Mouse (Mus musculus): ENCODE measurements around the gene Spem2.
"Not testable (repeated sequence)": the region's sequence is repeated elsewhere in the genome, so short reads cannot be mapped to it uniquely, and the experiment has no call there.

Gene Spem2

GRCm38 (mm10) chr11:69818365-69818764 is at the start of gene Spem2:
Gene Spem2 (minus strand): TSS chr11:69818465.
- no peak for DNase-seq (ENCODE audit: low spot score in 2 of 2)

GRCm38 (mm10) chr11:69867335-69867734 is 49.1 kb upstream of the Spem2 start:
- DNase-seq (ENCODE audit: low spot score in 2 of 2): no peak

GRCm38 (mm10) chr11:69865561-69865960 is 47.3 kb upstream of the Spem2 start:
- no peak for DNase-seq (ENCODE audit: low spot score in 2 of 2)

GRCm38 (mm10) chr11:69864138-69864860 is 46.0 kb upstream of the Spem2 start:
- DNase-seq (ENCODE audit: low spot score in 2 of 2): no peak

GRCm38 (mm10) chr11:69863729-69864128 is 45.5 kb upstream of the Spem2 start:
- not testable (repeated sequence) for DNase-seq (ENCODE audit: low spot score in 2 of 2)

- peak in 1 of 2 experiments; percentile 68 for DNase-seq (ENCODE audit: low spot score in 2 of 2)
Measured at GRCm38 (mm10) chr11:69858113-69858998, 40.1 kb upstream of the Spem2 start, which contains the start of gene Tnk1. Gene Tnk1 (minus strand): TSS chr11:69858730.

- no peak for DNase-seq (ENCODE audit: low spot score in 2 of 2)
Measured at GRCm38 (mm10) chr11:69855347-69855746, 37.1 kb upstream of the Spem2 start.

- DNase-seq (ENCODE audit: low spot score in 2 of 2): no peak
Measured at GRCm38 (mm10) chr11:69854680-69855079, 36.4 kb upstream of the Spem2 start.

GRCm38 (mm10) chr11:69853994-69854393 is 35.7 kb upstream of the Spem2 start:
- DNase-seq (ENCODE audit: low spot score in 2 of 2): no peak

- no peak for DNase-seq (ENCODE audit: low spot score in 2 of 2)
Measured at GRCm38 (mm10) chr11:69850754-69851153, 32.5 kb upstream of the Spem2 start.

GRCm38 (mm10) chr11:69849884-69850283 is 31.6 kb upstream of the Spem2 start:
- DNase-seq (ENCODE audit: low spot score in 2 of 2): no peak

GRCm38 (mm10) chr11:69849128-69849527 is 30.9 kb upstream of the Spem2 start:
- no peak for DNase-seq (ENCODE audit: low spot score in 2 of 2)

- no peak for DNase-seq (ENCODE audit: low spot score in 2 of 2)
Measured at GRCm38 (mm10) chr11:69848021-69848420, 29.8 kb upstream of the Spem2 start.

GRCm38 (mm10) chr11:69846738-69847688 is 28.7 kb upstream of the Spem2 start:
- peak; percentile 43 to 50 for DNase-seq (ENCODE audit: low spot score in 2 of 2)

GRCm38 (mm10) chr11:69846198-69846680 is 28.0 kb upstream of the Spem2 start, which contains the start of gene Plscr3:
Gene Plscr3 (plus strand): TSS chr11:69846376.
- peak; percentile 90 to 91 for DNase-seq (ENCODE audit: low spot score in 2 of 2)

- no peak for DNase-seq (ENCODE audit: low spot score in 2 of 2)
Measured at GRCm38 (mm10) chr11:69838714-69839104, 20.4 kb upstream of the Spem2 start.

GRCm38 (mm10) chr11:69837952-69838713 is 19.9 kb upstream of the Spem2 start, which contains the start of gene Tmem256:
Gene Tmem256 (plus strand): TSS chr11:69838514.
- peak; percentile 91 to 96 for DNase-seq (ENCODE audit: low spot score in 2 of 2)

- DNase-seq (ENCODE audit: low spot score in 2 of 2): no peak
Measured at GRCm38 (mm10) chr11:69837604-69837951, 19.3 kb upstream of the Spem2 start, which contains the start of gene Nlgn2. Gene Nlgn2 (minus strand): TSS chr11:69837784.

- DNase-seq (ENCODE audit: low spot score in 2 of 2): peak in 1 of 2 experiments; percentile 32
Measured at GRCm38 (mm10) chr11:69836703-69837576, 18.7 kb upstream of the Spem2 start.
